8 mouse cellular contexts compared by ENCODE assay signal in genomic region chr15:91477766-91478165, GRCm38 (mm10).
DNase-seq lines count a peak whose midpoint lies in the region; ATAC-seq and TF ChIP-seq lines count a peak whose summit lies in the region.

No protein-coding gene starts in this region.

- H3K4me2 ChIP-seq in hindbrain, embryonic 14.5 days (replicated peaks) = no peak overlapping the region
- H3K4me2 ChIP-seq in hindbrain, embryonic 16.5 days (ENCODE audit: low read length) = no peak overlapping the region

- peak in 2 of 3 experiments; percentile 16 to 25; a peak in 4 of 6 replicates for TF ChIP-seq CTCF in MEL (IDR thresholded peaks at IDR 0.05 in 2 of 3, conservative IDR thresholded peaks at IDR 0.05 in 1 of 3; ENCODE audit: control insufficient read depth in 1 of 3, insufficient read depth in 1 of 3, low read depth in 2 of 3, low read length in 3 of 3, poor library complexity in 1 of 3, severe bottlenecking in 1 of 3)
- TF ChIP-seq CTCF in olfactory bulb, adult 2 months (IDR thresholded peaks at IDR 0.05; ENCODE audit: insufficient read depth, low read depth, low read length) = 0 out of 2 replicates have a peak, but pooled peaks have one; percentile 13

- H3K4me3 ChIP-seq in hindbrain, embryonic 14.5 days (replicated peaks; ENCODE audit: low read length) = no peak overlapping the region
- no peak overlapping the region for H3K4me3 ChIP-seq in hindbrain, embryonic 16.5 days (ENCODE audit: low read length)
- H3K4me3 ChIP-seq in MEL (ENCODE audit: control insufficient read depth in 1 of 2, insufficient read depth in 1 of 2, low read depth in 2 of 2, low read length in 2 of 2) = no peak overlapping the region
- H3K4me3 ChIP-seq in olfactory bulb, adult 2 months (ENCODE audit: insufficient read depth, low read depth, low read length) = no peak overlapping the region

- H3K9ac ChIP-seq in hindbrain, embryonic 14.5 days = no peak overlapping the region
- H3K9ac ChIP-seq in hindbrain, embryonic 16.5 days (ENCODE audit: low read depth, low read length) = no peak overlapping the region
- no peak overlapping the region for H3K9ac ChIP-seq in MEL (ENCODE audit: control insufficient read depth, low read depth, low read length, poor library complexity, severe bottlenecking)

- no peaks in the 10 kb centered on the region for H3K4me1 ChIP-seq in hindbrain, embryonic 14.5 days (replicated peaks; ENCODE audit: control insufficient read depth, insufficient read depth, low read length)
- H3K4me1 ChIP-seq in hindbrain, embryonic 16.5 days (ENCODE audit: control insufficient read depth, insufficient read depth, low read depth, low read length) = no peaks in the 10 kb centered on the region
- H3K4me1 ChIP-seq in MEL (ENCODE audit: control insufficient read depth in 1 of 2, insufficient read depth in 2 of 2, low read length in 2 of 2) = no peaks in the 10 kb centered on the region
- H3K4me1 ChIP-seq in olfactory bulb, adult 2 months (ENCODE audit: control insufficient read depth, insufficient read depth, low read length) = no peaks in the 10 kb centered on the region

- H3K79me2 ChIP-seq in MEL (ENCODE audit: control insufficient read depth, insufficient read depth, low read length, poor library complexity) = no peaks in the 10 kb centered on the region

- no peak overlapping the region for H3K27ac ChIP-seq in hindbrain, embryonic 14.5 days
- no peak overlapping the region for H3K27ac ChIP-seq in hindbrain, embryonic 16.5 days (ENCODE audit: low read depth, low read length)
- H3K27ac ChIP-seq in MEL (ENCODE audit: control insufficient read depth, low read depth, low read length) = no peak overlapping the region
- no peak overlapping the region for H3K27ac ChIP-seq in olfactory bulb, adult 2 months (ENCODE audit: insufficient read depth, low read depth, low read length)

- H3K27me3 ChIP-seq in hindbrain, embryonic 14.5 days (ENCODE audit: control insufficient read depth, insufficient read depth, low read length) = no peaks in the 10 kb centered on the region
- no peaks in the 10 kb centered on the region for H3K27me3 ChIP-seq in hindbrain, embryonic 16.5 days (replicated peaks; ENCODE audit: control insufficient read depth, insufficient read depth, low read length)
- no peaks in the 10 kb centered on the region for H3K27me3 ChIP-seq in MEL (ENCODE audit: control insufficient read depth in 1 of 2, insufficient read depth in 2 of 2, low read length in 2 of 2)

- H3K36me3 ChIP-seq in hindbrain, embryonic 14.5 days (replicated peaks; ENCODE audit: control insufficient read depth, insufficient read depth) = no peaks in the 10 kb centered on the region
- 0 out of 2 replicates have a peak, but pooled peaks cover 2% of the 10 kb centered on the region for H3K36me3 ChIP-seq in hindbrain, embryonic 16.5 days (ENCODE audit: control insufficient read depth, insufficient read depth, low read length)
- H3K36me3 ChIP-seq in MEL (ENCODE audit: control insufficient read depth in 1 of 2, insufficient read depth in 2 of 2, low read length in 2 of 2) = no peaks in the 10 kb centered on the region

- no peak for TF ChIP-seq POLR2A in MEL (IDR thresholded peaks at IDR 0.05; ENCODE audit: control insufficient read depth in 1 of 2, insufficient read depth in 1 of 2, low read depth in 1 of 2, low read length in 2 of 2, poor library complexity in 1 of 2)
- TF ChIP-seq POLR2A in olfactory bulb, adult 2 months (IDR thresholded peaks at IDR 0.05; ENCODE audit: insufficient read depth, low read depth, low read length) = no peak

- intact Hi-C loops in left cerebral cortex, postnatal 14 days (cut with DNase I) = loop anchor here (2.0 kb wide), 1 partner anchor 97 kb away; no protein-coding TSS in a partner anchor

- peak; percentile 78 for DNase-seq in hindbrain, embryonic 14.5 days (ENCODE audit: low spot score)
- DNase-seq in MEL (ENCODE audit: low read depth, low spot score) = peak; percentile 11
- peak; percentile 36 for DNase-seq in cerebellum, adult 11-12 months
- DNase-seq in gastrocnemius, postnatal 10 days = peak; percentile 50
- peak; percentile 43 to 53 for DNase-seq in left cerebral cortex, postnatal 14 days (ENCODE audit: low spot score in 2 of 2)
- DNase-seq in yolk sac, embryonic 10.5 days (ENCODE audit: low spot score) = peak; percentile 7

- peaks cover 17% of the 10 kb centered on the region; the same call in 1 of the 2 replicates for H3K9me3 ChIP-seq in hindbrain, embryonic 14.5 days (ENCODE audit: control insufficient read depth, low read length)
- H3K9me3 ChIP-seq in hindbrain, embryonic 16.5 days (ENCODE audit: control insufficient read depth, low read length) = no peaks in the 10 kb centered on the region
- H3K9me3 ChIP-seq in MEL (replicated peaks; ENCODE audit: insufficient read depth, low read length) = no peaks in the 10 kb centered on the region

- peak; percentile 12; the same call in 1 of the 2 replicates for TF ChIP-seq RAD21 in MEL (IDR thresholded peaks at IDR 0.05; ENCODE audit: low read depth, low read length)

- 44% methylated on average over 5 of the region's 5 CpGs for WGBS in hindbrain, embryonic 14.5 days
- WGBS in hindbrain, embryonic 16.5 days = 38% methylated on average over 5 of the region's 5 CpGs
- 31% methylated on average over 5 of the region's 5 CpGs for whole genome bisulfite sequencing in olfactory bulb, adult 2 months

- TF ChIP-seq EP300 in MEL (IDR thresholded peaks at IDR 0.05; ENCODE audit: low read depth in 1 of 2, low read length in 2 of 2) = no peak

- no peak for ATAC-seq in hindbrain, embryonic 14.5 days (ENCODE audit: low FRiP score)
- ATAC-seq in hindbrain, embryonic 16.5 days = no peak

TF ChIP-seq in MEL, 35 proteins besides CTCF, POLR2A, EP300 and RAD21:
- TF ChIP-seq SMC3 (IDR thresholded peaks at IDR 0.05; ENCODE audit: low read depth, low read length) = 0 out of 2 replicates have a peak, but pooled peaks have one; percentile 7
- no peak for TF ChIP-seq TAL1 (IDR thresholded peaks at IDR 0.05; ENCODE audit: low read length)

Comparison
In these comparisons a context has a peak if more than half of its experiments do, and no peak if none do; other contexts are left out.
1. DNase-seq: peak in every context shown above with its lines; median percentile 78 in hindbrain, embryonic 14.5 days; 50 in gastrocnemius, postnatal 10 days; 48 in left cerebral cortex, postnatal 14 days; 36 in cerebellum, adult 11-12 months; 11 in MEL; 7 in yolk sac, embryonic 10.5 days.